Mouse (Mus musculus): Measurements from ENCODE around the gene Rbpms2.

DNA sequence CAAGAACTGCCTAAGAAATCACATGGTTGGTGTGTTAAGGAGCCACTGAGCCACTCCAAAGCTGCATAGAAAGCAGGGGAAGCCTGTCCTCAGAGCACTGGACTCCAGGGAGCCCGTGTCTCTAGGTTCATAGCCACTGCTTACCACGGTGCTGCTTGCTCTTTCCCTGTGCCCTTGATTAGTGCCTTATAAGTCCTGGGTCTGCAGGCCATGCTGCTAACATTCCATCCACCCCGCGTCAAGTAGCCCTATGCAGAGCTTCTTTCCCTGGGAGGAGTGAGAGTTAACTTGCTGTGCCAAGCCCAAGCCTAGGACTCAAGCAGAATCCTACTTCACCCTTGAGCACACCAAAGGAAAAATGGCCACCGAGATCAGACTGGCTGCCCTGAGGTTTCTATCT lies 9.6 kb downstream of the Rbpms2 start:
- no peak for TF ChIP-seq EP300 (IDR thresholded peaks at IDR 0.05; ENCODE audit: low read depth)
- TF ChIP-seq CTCF (IDR thresholded peaks at IDR 0.05; ENCODE audit: low read depth), result no peak
